Mouse (Mus musculus): ENCODE measurements around the gene Cacng6. TPM values are rescaled to one million over a fixed set of nuclear protein-coding genes. Genes with fewer than 3 reads are reported as not detected.
"Not testable (repeated sequence)": the region's sequence is repeated elsewhere in the genome, so short reads cannot be mapped to it uniquely, and the experiment has no call there.

Cacng6 gene
- polyA plus RNA-seq, 1 experiment from 2014 or later: 6.7 TPM

DNA sequence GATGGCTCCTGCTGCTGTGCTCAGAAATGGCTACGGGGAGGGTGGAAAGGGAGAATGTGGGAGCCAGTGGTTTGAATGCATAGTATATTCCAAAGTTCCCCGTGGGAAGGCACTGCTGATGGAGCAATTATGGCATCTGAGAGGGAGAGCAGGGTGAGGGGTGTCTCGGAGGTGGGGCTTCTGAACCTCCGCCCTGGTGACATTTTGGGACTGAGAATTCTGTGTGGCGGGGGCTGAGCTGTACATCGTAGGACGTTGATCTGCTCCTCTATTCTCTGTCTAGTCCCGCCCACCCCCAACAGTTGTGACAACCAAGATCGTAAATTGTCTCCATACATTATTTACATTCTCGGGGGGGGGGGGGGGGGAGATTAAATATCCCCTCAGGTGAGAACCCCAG, 26.6 kb upstream of the Cacng6 start:
- Histone ChIP-seq H3K4me2 (no peak overlapping the region), H3K36me3 (peaks cover 3% of the 10 kb centered on the region; the same call in 1 of the 2 replicates), H3K27ac (no peak overlapping the region), H3K9me3 (no peaks in the 10 kb centered on the region), H3K4me1 (no peaks in the 10 kb centered on the region), H3K4me3 (no peak overlapping the region), H3K27me3 (no peaks in the 10 kb centered on the region), H3K9ac (no peak overlapping the region)
- ATAC-seq (ENCODE audit: insufficient number of reproducible peaks, low FRiP score, low TSS enrichment, low read depth): no peak
- 63% methylated on average over 10 of the region's 10 CpGs for WGBS

DNA sequence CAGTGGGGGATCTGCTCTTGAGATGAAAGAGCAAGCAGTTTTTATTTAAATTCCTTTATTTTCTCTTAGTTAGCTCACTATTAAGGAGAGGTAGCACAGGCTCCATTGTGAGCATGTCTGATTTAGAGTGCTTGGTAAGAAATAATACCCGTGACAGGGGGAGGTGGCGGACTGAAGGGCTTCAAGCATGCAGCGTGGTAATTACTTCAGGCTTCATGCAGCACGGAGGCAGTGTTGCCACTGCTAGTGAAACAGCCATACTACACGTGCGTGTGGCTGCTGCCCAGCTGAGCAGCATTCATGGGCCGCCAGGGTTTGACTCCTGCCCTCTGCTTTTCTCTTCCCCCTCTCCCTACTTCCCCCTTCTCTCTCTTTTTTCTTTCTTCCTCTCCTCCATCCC, 26.2 kb upstream of the Cacng6 start:
- Histone ChIP-seq H3K4me2 (no peak overlapping the region), H3K27ac (no peak overlapping the region), H3K27me3 (no peaks in the 10 kb centered on the region), H3K4me3 (no peak overlapping the region), H3K9ac (no peak overlapping the region), H3K9me3 (no peaks in the 10 kb centered on the region), H3K36me3 (peaks cover 3% of the 10 kb centered on the region; the same call in 1 of the 2 replicates), H3K4me1 (no peaks in the 10 kb centered on the region)
- 39% methylated on average over 7 of the region's 7 CpGs for WGBS
- no peak for ATAC-seq (ENCODE audit: insufficient number of reproducible peaks, low FRiP score, low TSS enrichment, low read depth)

DNA sequence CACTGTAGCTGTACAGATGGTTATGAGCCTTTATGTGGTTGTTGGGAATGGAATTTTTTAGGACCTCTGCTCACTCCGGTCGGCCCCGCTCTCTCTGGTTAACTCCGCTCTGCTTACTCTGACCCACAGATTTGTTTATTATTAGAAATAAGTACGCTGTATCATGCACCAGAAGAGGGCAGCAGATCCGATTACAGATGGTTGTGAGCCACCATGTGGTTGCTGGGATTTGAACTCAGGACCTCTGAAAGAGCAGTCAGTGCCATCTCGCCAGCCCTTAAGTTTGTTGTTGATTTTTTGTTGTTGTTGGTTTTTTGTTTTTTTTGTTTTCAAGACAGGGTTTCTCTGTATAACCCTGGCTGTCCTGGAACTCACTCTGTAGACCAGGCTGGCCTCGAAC, 25.6 kb upstream of the Cacng6 start:
- whole genome bisulfite sequencing: 93% methylated on average over 8 of the region's 8 CpGs
- H3K36me3 ChIP-seq; ATAC-seq (ENCODE audit: insufficient number of reproducible peaks, low FRiP score, low TSS enrichment, low read depth); H3K4me1 ChIP-seq; H3K27me3 ChIP-seq; H3K27ac ChIP-seq; H3K4me3 ChIP-seq; H3K4me2 ChIP-seq; H3K9ac ChIP-seq; H3K9me3 ChIP-seq: not testable (repeated sequence)

DNA sequence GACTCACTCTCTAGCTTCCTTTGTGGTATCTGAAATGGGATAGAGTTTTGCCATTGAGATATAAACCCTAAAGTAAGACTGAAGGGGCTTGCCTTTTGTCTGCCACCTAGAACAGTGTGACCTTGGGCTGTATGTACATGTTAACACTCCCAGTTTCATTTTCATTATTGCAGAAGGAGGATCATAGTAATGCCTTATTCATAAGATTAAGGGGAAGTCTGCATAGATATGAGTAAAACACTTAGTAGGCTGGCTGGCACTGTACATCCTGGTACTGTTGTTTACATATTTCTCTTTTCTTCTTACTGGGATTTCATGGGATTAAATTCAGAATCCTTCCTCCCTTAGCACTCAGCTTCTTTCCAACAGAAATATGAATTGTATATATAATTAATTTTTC, 24.1 kb upstream of the Cacng6 start:
- Histone ChIP-seq H3K27me3 (no peaks in the 10 kb centered on the region), H3K27ac (no peak overlapping the region), H3K4me3 (no peak overlapping the region), H3K36me3 (no peaks in the 10 kb centered on the region), H3K4me2 (no peak overlapping the region), H3K9me3 (no peaks in the 10 kb centered on the region), H3K4me1 (no peaks in the 10 kb centered on the region), H3K9ac (no peak overlapping the region)
- ATAC-seq (ENCODE audit: insufficient number of reproducible peaks, low FRiP score, low TSS enrichment, low read depth): no peak

DNA sequence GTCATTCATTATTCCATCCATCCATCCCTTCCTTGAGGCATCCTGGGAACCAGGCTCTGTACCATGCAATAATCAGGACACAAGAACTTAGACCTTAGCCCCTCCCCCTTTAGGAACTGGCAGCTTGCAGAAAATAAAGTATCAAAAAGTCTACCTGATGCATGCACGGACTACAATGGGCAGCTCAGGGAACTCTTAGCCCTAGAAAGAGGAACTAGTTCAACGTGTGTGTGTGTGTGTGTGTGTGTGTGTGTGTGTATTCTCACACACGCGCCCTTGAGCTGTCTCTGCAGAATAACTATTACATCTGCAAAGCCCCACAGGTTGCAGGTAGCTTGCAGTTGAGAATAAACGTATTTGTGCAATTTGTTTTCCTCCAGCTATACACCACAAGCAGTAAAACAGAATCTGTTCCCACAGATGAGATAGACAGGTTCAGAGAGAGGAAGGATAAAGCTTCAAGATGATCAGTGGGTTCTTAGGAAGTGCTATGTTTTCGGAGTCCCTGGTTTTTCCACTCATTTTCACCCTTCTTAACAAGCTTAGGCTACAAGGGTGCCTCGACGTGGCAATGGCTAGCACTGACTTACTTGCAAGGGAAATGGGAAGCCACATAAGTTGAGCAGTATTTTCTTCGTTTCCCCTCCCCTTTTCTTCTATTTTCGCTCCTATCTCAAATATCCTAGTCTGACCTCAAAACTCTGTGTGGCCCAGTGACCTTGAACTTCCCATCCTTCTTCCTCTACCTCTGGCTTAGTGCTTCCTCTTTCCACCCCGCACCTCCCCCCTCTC, 14.1 kb upstream of the Cacng6 start:
- no peak overlapping the region for H3K9ac ChIP-seq
- no peaks in the 10 kb centered on the region for H3K9me3 ChIP-seq
- H3K27me3 ChIP-seq: peaks cover 43% of the 10 kb centered on the region
- ATAC-seq (ENCODE audit: insufficient number of reproducible peaks, low FRiP score, low TSS enrichment, low read depth): no peak
- 62% methylated on average over 11 of the region's 11 CpGs for WGBS
- no peak overlapping the region for H3K4me2 ChIP-seq
- H3K4me3 ChIP-seq: no peak overlapping the region
- no peak overlapping the region for H3K27ac ChIP-seq
- peaks cover 16% of the 10 kb centered on the region for H3K4me1 ChIP-seq
- no peaks in the 10 kb centered on the region for H3K36me3 ChIP-seq

DNA sequence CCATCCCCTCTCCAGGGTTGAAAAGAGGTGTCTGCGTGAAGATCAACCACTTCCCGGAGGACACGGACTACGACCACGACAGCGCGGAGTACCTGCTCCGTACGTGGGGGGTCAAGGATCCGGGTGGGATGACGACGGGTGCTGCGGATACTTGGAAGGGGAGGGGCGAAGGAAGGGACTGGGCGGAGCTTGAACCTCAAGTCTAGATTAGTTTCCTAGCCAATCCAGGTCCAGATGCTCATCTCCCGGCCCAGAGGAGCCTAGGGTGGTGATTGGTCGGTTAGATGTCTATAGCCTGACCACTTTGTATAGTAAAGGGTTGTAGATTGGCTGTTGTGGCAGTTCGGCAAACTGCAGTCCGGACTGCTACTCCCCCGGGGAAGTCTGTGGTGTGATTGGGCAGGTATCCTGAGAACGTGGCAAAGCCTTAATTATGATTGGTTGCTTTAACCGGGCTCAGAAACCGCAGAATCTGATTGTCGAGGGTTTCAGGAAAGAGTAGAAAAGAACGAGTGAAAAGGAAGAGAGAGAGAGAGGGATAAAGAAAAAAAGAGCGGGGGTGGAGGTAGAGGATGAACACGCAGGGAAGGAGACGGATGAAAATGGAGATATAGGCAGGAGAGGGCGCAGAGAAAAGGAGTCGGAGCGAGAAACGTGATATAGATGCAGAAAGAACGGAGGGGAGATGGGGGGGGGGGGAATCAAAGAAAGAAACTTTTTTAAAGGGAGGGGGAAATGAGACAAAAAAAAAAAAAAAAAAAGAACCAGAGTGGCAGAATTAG, 12.6 kb upstream of the Cacng6 start:
- Histone ChIP-seq H3K9me3 (no peaks in the 10 kb centered on the region), H3K4me1 (peaks cover 25% of the 10 kb centered on the region), H3K27me3 (peaks cover 56% of the 10 kb centered on the region), H3K4me3 (peak overlapping the region; percentile 41), H3K36me3 (no peaks in the 10 kb centered on the region), H3K4me2 (peak overlapping the region; percentile 58), H3K9ac (0 out of 2 replicates have a peak overlapping the region, but pooled peaks have one; percentile 10), H3K27ac (no peak overlapping the region)
- WGBS: under 1% methylated on average over 33 of the region's 33 CpGs
- ATAC-seq (ENCODE audit: insufficient number of reproducible peaks, low FRiP score, low TSS enrichment, low read depth): peak; percentile 68

DNA sequence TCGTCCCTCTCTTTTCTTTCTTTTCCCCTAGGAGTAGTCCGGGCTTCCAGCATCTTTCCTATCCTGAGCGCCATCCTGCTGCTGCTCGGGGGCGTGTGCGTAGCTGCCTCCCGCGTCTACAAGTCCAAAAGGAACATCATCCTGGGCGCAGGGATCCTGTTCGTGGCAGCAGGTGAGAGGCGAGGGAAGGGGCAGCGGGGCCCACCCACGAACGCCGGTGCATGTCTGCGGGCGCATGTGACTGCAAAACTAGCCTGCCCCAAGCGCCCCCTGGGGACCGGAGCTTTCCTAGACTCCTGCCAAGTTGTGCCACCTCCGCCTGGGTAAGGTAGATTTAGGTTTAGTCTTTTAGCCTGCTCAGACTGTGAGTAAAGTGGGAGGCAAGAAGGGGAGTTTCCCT, 12.0 kb upstream of the Cacng6 start:
- ATAC-seq (ENCODE audit: insufficient number of reproducible peaks, low FRiP score, low TSS enrichment, low read depth): no peak

GRCm38 (mm10) chr7:3414888-3415287, 9.1 kb upstream of the Cacng6 start:
- no peak overlapping the region for H3K27ac ChIP-seq
- H3K4me1 ChIP-seq: peaks cover 25% of the 10 kb centered on the region
- no peaks in the 10 kb centered on the region for H3K9me3 ChIP-seq
- H3K4me3 ChIP-seq: peak overlapping the region; percentile 57
- no peaks in the 10 kb centered on the region for H3K36me3 ChIP-seq
- peak overlapping the region; percentile 55 for H3K9ac ChIP-seq
- H3K4me2 ChIP-seq: peak overlapping the region; percentile 100
- under 1% methylated on average over 47 of the region's 47 CpGs for WGBS
- peaks cover 83% of the 10 kb centered on the region for H3K27me3 ChIP-seq
- 0 out of 2 replicates have a peak, but pooled peaks have one; percentile 1 for ATAC-seq (ENCODE audit: insufficient number of reproducible peaks, low FRiP score, low TSS enrichment, low read depth)

More for the DNA sequence above, 12.0 kb upstream of the Cacng6 start:
- Histone ChIP-seq H3K27me3 (peaks cover 63% of the 10 kb centered on the region), H3K36me3 (no peaks in the 10 kb centered on the region), H3K4me1 (peaks cover 25% of the 10 kb centered on the region), H3K4me2 (peak overlapping the region; percentile 58), H3K4me3 (peak overlapping the region; percentile 41), H3K9me3 (no peaks in the 10 kb centered on the region), H3K27ac (no peak overlapping the region), H3K9ac (no peak overlapping the region)
- WGBS: 1% methylated on average over 20 of the region's 20 CpGs

GRCm38 (mm10) chr7:3415378-3415777, 8.6 kb upstream of the Cacng6 start:
- H3K27me3 ChIP-seq: peaks cover 88% of the 10 kb centered on the region
- no peaks in the 10 kb centered on the region for H3K36me3 ChIP-seq
- H3K9me3 ChIP-seq: no peaks in the 10 kb centered on the region
- H3K4me2 ChIP-seq: peak overlapping the region; percentile 100
- WGBS: under 1% methylated on average over 33 of the region's 60 CpGs
- peak overlapping the region; percentile 55 for H3K9ac ChIP-seq
- peaks cover 25% of the 10 kb centered on the region for H3K4me1 ChIP-seq
- 0 out of 2 replicates have a peak, but pooled peaks have one; percentile 17 for ATAC-seq (ENCODE audit: insufficient number of reproducible peaks, low FRiP score, low TSS enrichment, low read depth)
- peak overlapping the region; percentile 57 for H3K4me3 ChIP-seq
- H3K27ac ChIP-seq: no peak overlapping the region

- no peak overlapping the region for H3K9ac ChIP-seq
- 32% methylated on average over 6 of the region's 6 CpGs for WGBS
- peaks cover 86% of the 10 kb centered on the region for H3K27me3 ChIP-seq
- no peak overlapping the region for H3K4me2 ChIP-seq
- no peaks in the 10 kb centered on the region for H3K36me3 ChIP-seq
- H3K4me3 ChIP-seq: no peak overlapping the region
- H3K27ac ChIP-seq: no peak overlapping the region
- no peak for ATAC-seq (ENCODE audit: insufficient number of reproducible peaks, low FRiP score, low TSS enrichment, low read depth)
- no peaks in the 10 kb centered on the region for H3K9me3 ChIP-seq
- H3K4me1 ChIP-seq: peaks cover 17% of the 10 kb centered on the region
Measured at GRCm38 (mm10) chr7:3419941-3420340, 4.1 kb upstream of the Cacng6 start.

DNA sequence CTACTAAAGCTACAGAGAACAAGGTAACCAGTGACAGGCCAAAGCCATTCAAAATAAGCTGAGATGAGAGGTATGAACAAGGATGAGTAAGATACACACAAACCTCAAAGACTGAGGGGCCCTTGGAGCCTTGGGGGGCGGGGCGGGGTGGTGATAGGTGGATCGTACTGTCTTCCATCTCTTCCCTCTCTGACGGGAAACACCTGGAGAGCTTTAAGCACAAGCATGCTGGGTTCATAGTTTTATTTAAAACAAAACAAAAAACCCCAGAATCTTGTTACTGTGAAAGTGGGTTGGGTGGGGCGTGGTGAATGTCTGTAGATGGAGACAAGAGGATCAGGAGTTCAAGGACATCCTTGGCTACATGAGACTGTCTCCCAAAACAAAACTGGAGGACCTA, 3.5 kb upstream of the Cacng6 start:
- H3K9ac ChIP-seq: no peak overlapping the region
- 52% methylated on average over 5 of the region's 5 CpGs for WGBS
- no peaks in the 10 kb centered on the region for H3K36me3 ChIP-seq
- no peak overlapping the region for H3K4me3 ChIP-seq
- H3K27me3 ChIP-seq: peaks cover 88% of the 10 kb centered on the region
- no peaks in the 10 kb centered on the region for H3K9me3 ChIP-seq
- no peak for ATAC-seq (ENCODE audit: insufficient number of reproducible peaks, low FRiP score, low TSS enrichment, low read depth)
- H3K4me1 ChIP-seq: peaks cover 13% of the 10 kb centered on the region
- no peak overlapping the region for H3K27ac ChIP-seq
- H3K4me2 ChIP-seq: no peak overlapping the region

DNA sequence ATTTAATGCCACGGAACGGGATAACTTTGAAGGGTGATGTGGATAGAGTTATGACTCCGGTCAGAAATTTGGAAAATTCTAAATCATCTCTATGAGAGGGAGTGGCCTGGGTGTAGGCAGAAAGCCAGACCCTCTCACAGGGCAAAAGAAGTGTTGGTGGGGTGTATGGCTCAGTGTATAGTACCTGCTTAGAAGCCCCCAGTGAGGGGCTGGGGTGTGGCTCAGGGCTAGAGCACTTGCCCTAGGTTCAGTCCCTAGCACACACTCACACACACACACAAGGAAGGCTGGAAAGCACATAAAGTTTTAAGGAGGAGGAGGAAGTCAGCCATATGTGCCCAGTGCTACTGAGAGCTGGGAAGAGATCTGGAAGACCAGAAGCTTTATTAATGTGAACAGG, 2.7 kb upstream of the Cacng6 start:
- H3K36me3 ChIP-seq: no peaks in the 10 kb centered on the region
- peaks cover 79% of the 10 kb centered on the region for H3K27me3 ChIP-seq
- no peak for ATAC-seq (ENCODE audit: insufficient number of reproducible peaks, low FRiP score, low TSS enrichment, low read depth)
- H3K9ac ChIP-seq: no peak overlapping the region
- peaks cover 9% of the 10 kb centered on the region for H3K4me1 ChIP-seq
- no peak overlapping the region for H3K4me3 ChIP-seq
- no peak overlapping the region for H3K27ac ChIP-seq
- H3K4me2 ChIP-seq: no peak overlapping the region
- WGBS: 62% methylated on average over 3 of the region's 3 CpGs
- no peaks in the 10 kb centered on the region for H3K9me3 ChIP-seq
